Mouse (Mus musculus) macrophage (primary cell): ENCODE results near the gene Spata18. TPM values are rescaled to one million over a fixed set of nuclear protein-coding genes. Genes with fewer than 3 reads are reported as not detected.

Source experiments
- H3K27ac ChIP-seq: fragments of 350-480 bp; formaldehyde crosslinking; 2 replicates; pipeline ENCODE4 v1.9.0; 2021
- H3K36me3 ChIP-seq: fragments of 350-480 bp; formaldehyde crosslinking; 2 replicates; pipeline ENCODE4 v1.9.0; 2021; ENCODE audit errors: inconsistent target
- H3K4me3 ChIP-seq: fragments of 350-480 bp; formaldehyde crosslinking; 2 replicates; pipeline ENCODE4 v1.9.0; 2021; ENCODE audit errors: inconsistent target
- H3K79me2 ChIP-seq: fragments of 350-480 bp; formaldehyde crosslinking; 2 replicates; pipeline ENCODE4 v1.9.0; 2021; ENCODE audit errors: inconsistent target
- WGBS: methylation state at CpG from one replicate; pipeline ENCODE4 v1.1.7; 2026; ENCODE audit warnings: inconsistent platforms; ENCODE audit not compliant: missing documents; 5-methylcytosine and 5-hydroxymethylcytosine counted together
- polyA plus RNA-seq: library from polyadenylated mRNA; stranded (reverse); fragments of 250-400 nt; gene quantifications from 3 replicates; pipeline ENCODE4 v1.2.4, GENCODE M21; 2018; ENCODE audit warnings: inconsistent platforms

Spata18 gene
- polyA plus RNA-seq, 1 experiment from 2014 or later, result not detected

DNA sequence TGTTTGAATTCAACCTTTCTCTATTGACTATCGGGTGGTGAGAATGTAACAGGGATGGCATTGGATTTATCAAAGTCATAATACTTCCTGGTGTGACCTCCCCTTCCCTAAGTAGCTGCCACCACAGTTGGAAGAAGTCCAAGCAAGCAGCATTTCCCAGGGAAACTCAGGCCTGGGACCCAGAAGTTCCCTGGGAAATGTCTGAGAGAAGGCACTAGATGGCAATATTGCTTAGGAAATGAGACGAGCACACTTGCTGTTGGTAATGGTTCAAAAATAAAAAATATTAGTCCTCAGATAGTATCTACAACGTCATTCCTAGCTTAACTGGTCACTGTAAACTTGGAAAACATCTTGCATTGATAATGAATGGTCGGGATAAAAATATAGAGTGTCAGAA is 35.0 kb downstream of the Spata18 start:
- WGBS, result 43% methylated on average over 3 of the region's 4 CpGs
- Histone ChIP-seq H3K36me3 (no peaks in the 10 kb centered on the region), H3K4me3 (no peak overlapping the region), H3K27ac (no peak overlapping the region), H3K79me2 (no peaks in the 10 kb centered on the region)

DNA sequence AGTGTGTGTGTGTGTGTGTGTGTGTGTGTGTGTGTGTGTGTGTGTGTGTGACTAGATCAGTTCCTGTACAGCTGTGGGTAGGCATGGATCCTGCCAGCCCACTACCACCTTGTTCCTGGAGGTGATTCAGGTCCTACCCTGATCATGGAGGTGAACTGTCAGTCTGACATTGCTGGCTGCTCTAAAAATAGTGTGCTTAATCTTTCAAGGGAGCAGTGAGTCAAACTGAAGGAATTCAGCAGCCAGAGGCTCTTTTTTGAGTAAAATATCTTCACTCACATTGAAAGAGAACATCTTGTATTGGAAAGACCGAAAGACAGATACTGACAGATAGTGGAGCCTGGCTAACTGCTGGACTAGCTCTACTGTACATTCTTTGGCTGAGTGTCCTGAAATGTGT is 37.4 kb downstream of the Spata18 start:
- Histone ChIP-seq H3K4me3 (no peak overlapping the region), H3K36me3 (no peaks in the 10 kb centered on the region), H3K79me2 (no peaks in the 10 kb centered on the region), H3K27ac (no peak overlapping the region)
- 86% methylated on average over 1 of the region's 1 CpGs for WGBS

DNA sequence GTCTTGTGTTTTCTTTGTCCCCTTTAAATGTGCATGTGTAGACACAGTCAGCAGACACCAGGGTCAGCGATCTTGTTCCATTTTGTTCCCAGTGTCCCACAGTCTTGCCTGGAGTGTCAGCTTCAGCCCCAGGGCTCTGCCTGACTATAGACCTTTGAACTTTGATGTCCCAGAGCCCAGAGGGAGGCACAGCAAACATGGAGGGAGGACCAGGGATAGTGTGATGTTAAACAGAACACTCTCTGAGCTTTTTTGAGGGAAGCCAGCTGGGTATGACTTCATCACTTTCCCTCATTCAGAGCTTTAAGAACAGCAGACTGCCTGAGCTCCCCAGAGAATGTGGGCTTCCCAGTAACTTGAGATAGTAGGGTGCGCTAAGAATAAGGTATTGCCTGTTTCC is 39.0 kb downstream of the Spata18 start:
- Histone ChIP-seq H3K27ac (no peak overlapping the region), H3K36me3 (no peaks in the 10 kb centered on the region), H3K79me2 (no peaks in the 10 kb centered on the region), H3K4me3 (no peak overlapping the region)
- 100% methylated on average over 2 of the region's 2 CpGs for WGBS

DNA sequence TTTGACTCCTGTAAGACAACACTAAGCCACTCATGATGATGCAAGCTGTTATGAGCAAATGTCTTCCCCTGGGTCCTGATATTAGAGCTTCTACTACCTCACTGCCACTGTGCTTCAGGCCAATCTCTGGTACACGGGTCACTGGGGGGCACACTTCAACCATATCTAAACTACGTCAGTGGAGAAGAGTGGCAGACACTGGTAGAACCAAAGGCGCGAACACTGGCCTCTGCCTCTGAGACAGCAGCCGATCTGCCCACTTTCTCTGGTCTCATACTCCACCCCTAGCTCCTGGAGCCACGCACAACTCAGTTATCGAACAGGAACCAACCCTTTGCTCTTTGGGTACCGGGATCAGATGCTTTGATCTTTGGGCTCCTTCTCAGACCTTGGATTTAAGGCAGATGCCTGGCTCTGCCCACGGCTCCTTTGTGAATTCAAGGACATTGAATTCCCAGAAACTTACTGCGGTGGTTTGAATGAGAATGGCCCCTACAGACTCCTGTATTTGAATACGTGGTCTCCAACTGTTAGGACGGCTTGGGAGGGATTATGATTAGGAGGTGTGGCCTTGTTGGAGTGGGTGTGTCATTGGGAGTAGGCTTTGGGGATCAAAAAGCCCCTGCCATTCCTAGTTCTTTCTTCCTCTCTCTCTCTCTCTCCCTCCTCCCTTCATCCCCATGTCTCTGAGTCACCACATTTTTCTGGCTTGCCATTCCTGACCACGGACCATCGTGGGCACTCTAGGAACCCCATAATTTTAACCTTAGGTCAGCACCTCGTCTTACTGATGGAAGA is 40.7 kb downstream of the Spata18 start:
- Histone ChIP-seq H3K4me3 (no peak overlapping the region), H3K27ac (no peak overlapping the region), H3K79me2 (no peaks in the 10 kb centered on the region), H3K36me3 (no peaks in the 10 kb centered on the region)
- 61% methylated on average over 15 of the region's 15 CpGs for WGBS

DNA sequence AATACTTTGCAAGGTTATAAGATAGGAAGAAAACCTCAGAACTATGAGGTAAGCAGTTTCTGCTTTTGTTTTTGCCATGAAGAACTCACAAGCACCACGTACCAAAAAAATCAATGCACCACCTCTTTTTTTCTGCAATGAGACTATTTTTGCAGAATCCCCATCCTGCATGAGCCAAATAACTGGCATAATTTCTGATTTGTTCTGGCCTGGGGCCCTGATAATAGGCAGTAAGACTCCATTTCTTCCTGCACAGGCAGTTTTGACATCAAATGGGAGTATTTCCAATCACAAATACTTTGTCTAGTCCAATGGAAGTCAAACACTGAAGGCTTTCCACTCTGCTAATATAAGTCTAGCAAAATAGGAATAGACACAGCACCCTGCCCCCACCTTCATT is 42.6 kb downstream of the Spata18 start:
- no peak overlapping the region for H3K4me3 ChIP-seq
- no peaks in the 10 kb centered on the region for H3K79me2 ChIP-seq
- H3K27ac ChIP-seq, result no peak overlapping the region
- 92% methylated on average over 1 of the region's 1 CpGs for WGBS
- H3K36me3 ChIP-seq, result no peaks in the 10 kb centered on the region

- H3K4me3 ChIP-seq, result no peak overlapping the region
- H3K79me2 ChIP-seq, result no peaks in the 10 kb centered on the region
- WGBS, result 83% methylated on average over 4 of the region's 4 CpGs
- no peak overlapping the region for H3K27ac ChIP-seq
- H3K36me3 ChIP-seq, result no peaks in the 10 kb centered on the region
These were observed 43.3 kb downstream of the Spata18 start for GRCm38 (mm10) chr5:73694254-73695015.

- no peak overlapping the region for H3K27ac ChIP-seq
- H3K36me3 ChIP-seq, result no peaks in the 10 kb centered on the region
- H3K79me2 ChIP-seq, result no peaks in the 10 kb centered on the region
- no peak overlapping the region for H3K4me3 ChIP-seq
- WGBS, result 88% methylated on average over 4 of the region's 4 CpGs
These were observed 46.5 kb downstream of the Spata18 start for GRCm38 (mm10) chr5:73697700-73698099.

DNA sequence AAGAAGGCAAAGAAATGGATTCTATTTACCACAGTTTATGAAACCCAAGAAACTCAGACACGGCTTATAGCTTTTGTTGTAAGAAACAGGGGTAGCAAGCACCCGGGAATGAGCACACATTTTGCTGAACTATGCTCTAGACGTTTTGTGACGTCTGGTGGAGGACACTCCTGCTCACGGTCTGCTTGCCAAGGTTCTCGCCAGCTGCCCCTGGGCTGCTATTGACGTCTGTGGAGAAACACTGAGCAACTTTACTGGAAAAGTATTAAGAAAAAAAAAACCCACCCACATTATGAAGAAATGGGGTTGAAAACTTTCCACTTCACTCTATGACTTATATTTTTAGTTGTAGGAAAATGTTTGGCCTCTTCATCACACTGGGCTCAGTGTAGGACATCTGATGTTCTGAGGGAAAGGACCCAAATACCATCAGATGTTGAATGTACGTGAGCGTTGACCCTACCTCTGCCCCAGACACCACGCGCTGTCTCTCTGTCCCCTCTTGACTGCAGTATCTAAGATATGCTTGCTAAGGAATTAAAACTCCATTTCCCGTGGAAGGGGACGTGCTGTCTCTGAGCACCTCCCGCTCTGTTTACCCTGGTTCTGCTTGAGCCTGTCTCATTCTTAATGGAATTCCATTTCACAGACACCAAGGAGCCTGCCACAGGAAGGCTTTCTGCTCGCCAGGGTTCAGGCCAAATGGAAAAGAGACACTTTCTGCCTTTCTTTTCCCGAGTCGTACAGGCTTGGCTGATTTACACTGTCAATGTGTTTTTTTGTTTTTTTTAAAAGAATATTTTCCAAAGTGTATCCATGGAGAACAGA is 50.1 kb downstream of the Spata18 start:
- Histone ChIP-seq H3K36me3 (no peaks in the 10 kb centered on the region), H3K79me2 (no peaks in the 10 kb centered on the region), H3K4me3 (no peak overlapping the region), H3K27ac (no peak overlapping the region)
- 92% methylated on average over 17 of the region's 17 CpGs for WGBS

DNA sequence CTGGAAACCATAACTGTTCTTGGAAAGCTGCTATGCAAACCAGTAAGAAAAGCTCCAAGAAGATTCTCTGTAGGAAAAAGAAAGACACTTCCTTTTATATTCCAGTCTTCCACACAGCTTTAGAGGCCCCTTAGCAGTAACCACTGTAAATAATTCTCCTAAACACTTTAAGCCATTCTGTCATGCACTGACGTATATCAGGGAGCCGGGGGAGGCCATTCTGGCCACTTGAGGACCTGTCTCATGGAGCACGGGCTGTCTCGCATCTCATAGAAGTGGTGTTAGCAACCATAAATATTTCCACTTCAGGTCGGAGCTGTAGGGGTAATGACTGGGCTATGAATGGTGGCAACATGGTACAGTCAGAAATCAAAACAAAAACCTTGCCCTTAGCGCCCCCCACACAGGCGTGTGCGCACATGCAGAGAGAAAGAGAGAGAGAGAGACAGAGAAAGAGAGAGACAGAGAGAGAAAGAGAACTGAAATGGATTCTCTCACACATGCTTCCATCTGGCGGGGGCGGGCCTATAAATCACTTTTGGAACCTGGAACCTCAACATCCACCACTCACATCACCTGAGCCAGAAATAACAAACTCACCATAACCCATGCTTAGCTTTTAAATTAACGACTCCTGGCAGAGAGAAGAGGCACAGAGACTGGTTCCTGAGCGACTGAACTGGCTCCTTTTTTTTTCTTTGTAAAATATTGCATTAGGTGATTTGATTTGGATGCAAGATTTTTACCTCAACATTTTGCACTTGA is 50.9 kb downstream of the Spata18 start:
- Histone ChIP-seq H3K79me2 (no peaks in the 10 kb centered on the region), H3K4me3 (no peak overlapping the region), H3K36me3 (no peaks in the 10 kb centered on the region), H3K27ac (no peak overlapping the region)
- WGBS, result 92% methylated on average over 9 of the region's 12 CpGs

GRCm38 (mm10) chr5:73703096-73703495 is 51.9 kb downstream of the Spata18 start:
- H3K36me3 ChIP-seq, result no peaks in the 10 kb centered on the region
- H3K4me3 ChIP-seq, result no peak overlapping the region
- 94% methylated on average over 4 of the region's 4 CpGs for WGBS
- no peak overlapping the region for H3K27ac ChIP-seq
- no peaks in the 10 kb centered on the region for H3K79me2 ChIP-seq

GRCm38 (mm10) chr5:73704263-73704662 is 53.1 kb downstream of the Spata18 start:
- 56% methylated on average over 14 of the region's 14 CpGs for WGBS

GRCm38 (mm10) chr5:73704757-73705156 is 53.6 kb downstream of the Spata18 start:
- Histone ChIP-seq H3K27ac (no peak overlapping the region), H3K79me2 (no peaks in the 10 kb centered on the region), H3K4me3 (no peak overlapping the region), H3K36me3 (no peaks in the 10 kb centered on the region)
- 88% methylated on average over 8 of the region's 8 CpGs for WGBS

More at GRCm38 (mm10) chr5:73704263-73704662, 53.1 kb downstream of the Spata18 start:
- no peaks in the 10 kb centered on the region for H3K36me3 ChIP-seq
- H3K79me2 ChIP-seq, result no peaks in the 10 kb centered on the region
- no peak overlapping the region for H3K4me3 ChIP-seq
- no peak overlapping the region for H3K27ac ChIP-seq

DNA sequence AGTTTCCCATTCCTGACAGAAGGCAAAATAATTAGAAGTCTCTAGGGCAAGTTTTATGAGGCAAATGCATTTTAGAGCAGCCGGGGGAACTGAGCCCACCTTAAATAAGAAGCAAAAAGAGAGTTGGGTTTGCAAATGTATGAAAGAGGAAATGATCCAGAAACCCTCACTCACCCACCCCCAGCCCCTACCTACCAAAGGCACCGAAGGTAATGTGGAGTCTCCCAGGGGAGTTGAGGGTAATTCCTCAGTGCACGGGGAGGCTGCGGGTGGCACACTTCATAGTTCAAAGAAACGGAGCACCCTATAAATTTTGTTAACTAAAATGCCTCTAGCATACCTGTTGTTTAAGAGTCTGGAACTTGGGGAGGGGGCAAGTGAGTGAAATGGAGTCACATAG is 54.1 kb downstream of the Spata18 start:
- Histone ChIP-seq H3K36me3 (no peaks in the 10 kb centered on the region), H3K4me3 (no peak overlapping the region), H3K27ac (no peak overlapping the region), H3K79me2 (no peaks in the 10 kb centered on the region)
- 92% methylated on average over 5 of the region's 5 CpGs for WGBS

DNA sequence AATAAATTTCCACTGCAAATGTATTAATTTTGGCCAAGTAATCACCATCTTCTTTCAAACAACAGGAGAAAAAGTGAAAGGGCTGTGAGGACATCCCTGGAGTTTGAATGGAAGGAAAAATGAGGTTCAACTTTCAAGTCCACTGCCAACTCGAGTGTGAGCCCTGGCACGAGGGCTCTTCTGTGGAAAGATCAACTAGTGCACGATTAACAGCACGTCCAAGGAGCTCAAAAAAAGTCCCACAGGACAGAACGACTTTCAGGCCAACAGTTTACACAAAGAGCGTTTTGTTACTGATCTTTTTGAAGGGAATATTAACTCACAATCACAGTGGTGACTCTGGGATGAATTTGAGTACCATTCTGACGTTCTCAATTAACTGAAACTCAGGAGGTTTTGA is 61.7 kb downstream of the Spata18 start:
- Histone ChIP-seq H3K4me3 (no peak overlapping the region), H3K79me2 (no peaks in the 10 kb centered on the region), H3K36me3 (no peaks in the 10 kb centered on the region), H3K27ac (no peak overlapping the region)
- WGBS, result 87% methylated on average over 7 of the region's 7 CpGs
